Mouse (Mus musculus) intestine, postnatal 0 days (tissue): ENCODE measurements around the gene Yars. TPM values are rescaled to one million over a fixed set of nuclear protein-coding genes. Genes with fewer than 3 reads are reported as not detected.

Source experiments
- ATAC-seq: fragments of 200-750 bp; cut with Nextera tagmentation; 2 replicates; pipeline ENCODE4 v1.8.0; 2017; ENCODE audit warnings: mild to moderate bottlenecking, moderate TSS enrichment, moderate library complexity
- H3K27ac ChIP-seq: fragments of 300-500 bp; sonication (generic); 2 replicates; pipeline ENCODE4 v1.5.1; 2014; ENCODE audit warnings: mild to moderate bottlenecking, low read depth, low read length, moderate library complexity
- H3K27me3 ChIP-seq: fragments of 300-500 bp; sonication (generic); replicated peaks from 2 replicates; pipeline ENCODE4 v1.6.1; 2014; ENCODE audit warnings: low read length, mixed read lengths; ENCODE audit not compliant: control insufficient read depth, insufficient read depth
- H3K36me3 ChIP-seq: fragments of 300-500 bp; sonication (generic); 2 replicates; pipeline ENCODE4 v1.6.1; 2014; ENCODE audit warnings: mild to moderate bottlenecking, moderate library complexity; ENCODE audit not compliant: control insufficient read depth, insufficient read depth
- H3K4me1 ChIP-seq: fragments of 300-500 bp; sonication (generic); replicated peaks from 2 replicates; pipeline ENCODE4 v1.6.1; 2014; ENCODE audit warnings: antibody characterized with exemption, low read length, mixed read lengths; ENCODE audit not compliant: control insufficient read depth, insufficient read depth
- H3K4me2 ChIP-seq: fragments of 300-500 bp; sonication (generic); replicated peaks from 2 replicates; pipeline ENCODE4 v1.6.1; 2014; ENCODE audit warnings: low read depth, mild to moderate bottlenecking, moderate library complexity
- H3K4me3 ChIP-seq: fragments of 300-500 bp; sonication (generic); 2 replicates; pipeline ENCODE4 v1.5.1; 2014; ENCODE audit warnings: low read depth, low read length
- H3K9ac ChIP-seq: fragments of 300-500 bp; sonication (generic); 2 replicates; pipeline ENCODE4 v1.6.1; 2014; ENCODE audit warnings: mild to moderate bottlenecking, low read depth, low read length
- H3K9me3 ChIP-seq: fragments of 300-500 bp; sonication (generic); 2 replicates; pipeline ENCODE4 v1.6.1; 2016; ENCODE audit warnings: mixed run types; ENCODE audit not compliant: control insufficient read depth
- CTCF ChIP-seq: sonication (generic); IDR thresholded peaks from 2 replicates; pipeline ENCODE4 v1.5.1; 2016; ENCODE audit warnings: low read depth, mild to moderate bottlenecking, control low read depth, antibody characterized with exemption, moderate library complexity
- WGBS: fragments of 180-500 bp; shearing (Covaris S2); extraction: QIAGEN DNeasy Blood & Tissue Kit; methylation state at CpG from one replicate; pipeline ENCODE4 v1.1.7; 2014; 5-methylcytosine and 5-hydroxymethylcytosine counted together
- polyA plus RNA-seq: library from polyadenylated mRNA; unstranded; fragments of >200 nt; fragmentation: Nextera tagmentation; extraction: Ambion mirVana; gene quantifications from 2 replicates; pipeline ENCODE4 v1.2.1, GENCODE M21; 2015

Gene Yars
- polyA plus RNA-seq, 1 experiment from 2014 or later, result 35.6 TPM

GRCm38 (mm10) chr4:129179560-129179959 is 10.0 kb upstream of the Yars start:
- ATAC-seq, result no peak
- peak; percentile 70 for TF ChIP-seq CTCF
- Histone ChIP-seq H3K4me2 (no peak overlapping the region), H3K4me3 (no peak overlapping the region), H3K4me1 (no peaks in the 10 kb centered on the region), H3K9ac (no peak overlapping the region), H3K27me3 (no peaks in the 10 kb centered on the region), H3K27ac (no peak overlapping the region), H3K9me3 (no peaks in the 10 kb centered on the region), H3K36me3 (peaks cover 27% of the 10 kb centered on the region)
- WGBS, result 51% methylated on average over 1 of the region's 1 CpGs

- 0 out of 2 replicates have a peak, but pooled peaks cover 6% of the 10 kb centered on the region for H3K4me1 ChIP-seq
- no peak overlapping the region for H3K27ac ChIP-seq
- H3K27me3 ChIP-seq, result no peaks in the 10 kb centered on the region
- H3K9ac ChIP-seq, result peak overlapping the region; percentile 72; the same call in 1 of the 2 replicates
- no peaks in the 10 kb centered on the region; the same call in 1 of the 2 replicates for H3K36me3 ChIP-seq
- H3K4me3 ChIP-seq, result peak overlapping the region; percentile 89
- TF ChIP-seq CTCF, result no peak
- peak overlapping the region; percentile 74 for H3K4me2 ChIP-seq
- H3K9me3 ChIP-seq, result no peaks in the 10 kb centered on the region
- no peak for ATAC-seq
- WGBS, result 49% methylated on average over 5 of the region's 5 CpGs
Observed at GRCm38 (mm10) chr4:129188041-129188659, 1.4 kb upstream of the Yars start.

- peak overlapping the region; percentile 87 for H3K27ac ChIP-seq
- H3K4me3 ChIP-seq, result peak overlapping the region; percentile 89
- TF ChIP-seq CTCF, result 0 out of 2 replicates have a peak, but pooled peaks have one; percentile 8
- no peaks in the 10 kb centered on the region for H3K9me3 ChIP-seq
- H3K27me3 ChIP-seq, result no peaks in the 10 kb centered on the region
- 0 out of 2 replicates have a peak, but pooled peaks cover 6% of the 10 kb centered on the region for H3K4me1 ChIP-seq
- H3K9ac ChIP-seq, result peak overlapping the region; percentile 72
- H3K4me2 ChIP-seq, result peak overlapping the region; percentile 74
- under 1% methylated on average over 46 of the region's 74 CpGs for WGBS
- peak; percentile 22 for ATAC-seq
- no peaks in the 10 kb centered on the region; the same call in 1 of the 2 replicates for H3K36me3 ChIP-seq
Observed at GRCm38 (mm10) chr4:129188803-129189541, 588 bp upstream of the Yars start.

GRCm38 (mm10) chr4:129190538-129190937 is 978 bp downstream of the Yars start:
- Histone ChIP-seq H3K9me3 (no peaks in the 10 kb centered on the region), H3K27ac (peak overlapping the region; percentile 76), H3K9ac (peak overlapping the region; percentile 47), H3K4me1 (0 out of 2 replicates have a peak, but pooled peaks cover 6% of the 10 kb centered on the region), H3K4me3 (peak overlapping the region; percentile 89), H3K36me3 (peaks cover 6% of the 10 kb centered on the region; the same call in 1 of the 2 replicates), H3K4me2 (peak overlapping the region; percentile 74), H3K27me3 (no peaks in the 10 kb centered on the region)
- WGBS, result 2% methylated on average over 12 of the region's 12 CpGs
- ATAC-seq, result no peak
- 0 out of 2 replicates have a peak, but pooled peaks have one; percentile 4 for TF ChIP-seq CTCF

GRCm38 (mm10) chr4:129191691-129192090 is 2.1 kb downstream of the Yars start:
- Histone ChIP-seq H3K27me3 (no peaks in the 10 kb centered on the region), H3K4me3 (no peak overlapping the region), H3K9me3 (no peaks in the 10 kb centered on the region), H3K36me3 (peaks cover 13% of the 10 kb centered on the region), H3K9ac (no peak overlapping the region), H3K27ac (no peak overlapping the region), H3K4me2 (peak overlapping the region; percentile 74), H3K4me1 (0 out of 2 replicates have a peak, but pooled peaks cover 6% of the 10 kb centered on the region)
- no peak for ATAC-seq
- no peak for TF ChIP-seq CTCF
- WGBS, result 59% methylated on average over 5 of the region's 5 CpGs

GRCm38 (mm10) chr4:129194280-129194679 is 4.7 kb downstream of the Yars start:
- TF ChIP-seq CTCF, result no peak

More at GRCm38 (mm10) chr4:129194280-129194679, 4.7 kb downstream of the Yars start:
- H3K27ac ChIP-seq, result no peak overlapping the region
- no peak for ATAC-seq
- no peaks in the 10 kb centered on the region for H3K27me3 ChIP-seq
- H3K36me3 ChIP-seq, result peaks cover 29% of the 10 kb centered on the region
- no peaks in the 10 kb centered on the region for H3K9me3 ChIP-seq
- H3K4me3 ChIP-seq, result no peak overlapping the region
- H3K4me2 ChIP-seq, result no peak overlapping the region
- 37% methylated on average over 1 of the region's 1 CpGs for WGBS
- H3K9ac ChIP-seq, result no peak overlapping the region
- 0 out of 2 replicates have a peak, but pooled peaks cover 6% of the 10 kb centered on the region for H3K4me1 ChIP-seq
